In the genomic region with DNA sequence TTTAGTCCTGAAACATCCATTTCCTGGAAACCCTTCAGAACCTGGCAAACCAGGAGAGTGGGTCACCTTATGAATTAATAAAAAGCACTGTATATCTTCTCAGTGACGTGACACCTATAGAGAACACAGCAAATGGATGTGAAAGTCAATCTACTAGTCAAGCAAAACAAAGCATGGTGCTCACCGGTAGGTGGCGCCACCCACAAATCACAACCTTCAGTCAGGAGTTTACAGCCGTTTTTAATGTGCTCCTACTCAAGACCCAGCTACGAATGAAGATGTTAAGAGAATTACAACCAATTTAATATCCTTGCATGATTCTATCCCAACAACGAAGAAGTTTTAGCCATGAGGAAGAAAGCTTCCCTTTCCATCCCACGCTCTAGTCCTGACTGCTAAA, we compare ENCODE assay signal across 11 mouse cellular contexts.
DNase-seq lines count a peak whose midpoint lies in the region; ATAC-seq and TF ChIP-seq lines count a peak whose summit lies in the region.
"Had no signal": no experiment of that assay in that cellular context is flagged by ENCODE, and none has a peak within 500 bp of the region (broad histone marks: within the 10 kb centered on the region; RNA-seq: fewer than 3 reads in every experiment).

No protein-coding gene starts in this region.

- 0 out of 2 replicates have a peak, but pooled peaks cover 3% of the 10 kb centered on the region for H3K4me1 ChIP-seq in liver, postnatal 0 days (ENCODE audit: insufficient read depth)
- no peaks in the 10 kb centered on the region for H3K4me1 ChIP-seq in cerebellum, adult 2 months (ENCODE audit: control insufficient read depth, insufficient read depth, low read length)

- no peak overlapping the region for H3K9ac ChIP-seq in liver, postnatal 0 days (replicated peaks)
- H3K9ac ChIP-seq: embryonic facial prominence, embryonic 15.5 days; limb, embryonic 15.5 days had no signal

- no peak for TF ChIP-seq POLR2A in cerebellum, adult 2 months (IDR thresholded peaks at IDR 0.05; ENCODE audit: borderline replicate concordance, insufficient read depth, low read length)

- no peak for TF ChIP-seq EP300 in liver, postnatal 0 days (IDR thresholded peaks at IDR 0.05; ENCODE audit: low read depth)

- no peaks in the 10 kb centered on the region for H3K36me3 ChIP-seq in liver, postnatal 0 days (replicated peaks; ENCODE audit: insufficient read depth, low read length)
- H3K36me3 ChIP-seq: embryonic facial prominence, embryonic 15.5 days; limb, embryonic 15.5 days had no signal

- ATAC-seq in liver, postnatal 0 days, result no peak

- intact Hi-C loops in left cerebral cortex, adult 2 months (cut with DNase I), result no loop called here
- intact Hi-C loops in left cerebral cortex, postnatal 14 days (cut with DNase I), result no loop called here

- H3K27ac ChIP-seq in left cerebral cortex, adult 2 months, result no peak overlapping the region
- no peak overlapping the region for H3K27ac ChIP-seq in liver, postnatal 0 days (ENCODE audit: low read depth)
- no peak overlapping the region for H3K27ac ChIP-seq in cerebellum, adult 2 months (ENCODE audit: insufficient read depth, low read length)
- H3K27ac ChIP-seq: embryonic facial prominence, embryonic 15.5 days; limb, embryonic 15.5 days had no signal

- WGBS in liver, postnatal 0 days (ENCODE audit: insufficient replicate concordance), result 70% methylated on average over 7 of the region's 7 CpGs
- WGBS in cerebellum, adult 2 months, result 78% methylated on average over 7 of the region's 7 CpGs

- no peak overlapping the region for H3K4me2 ChIP-seq in liver, postnatal 0 days (ENCODE audit: low read depth, low read length)
- H3K4me2 ChIP-seq: embryonic facial prominence, embryonic 15.5 days; limb, embryonic 15.5 days had no signal

- no peaks in the 10 kb centered on the region for H3K27me3 ChIP-seq in liver, postnatal 0 days (ENCODE audit: insufficient read depth, low read length)
- H3K27me3 ChIP-seq in cerebellum, adult 2 months (ENCODE audit: control insufficient read depth, insufficient read depth, low read length), result no peaks in the 10 kb centered on the region
- H3K27me3 ChIP-seq: embryonic facial prominence, embryonic 15.5 days; limb, embryonic 15.5 days had no signal

- DNase-seq in left cerebral cortex, adult 2 months (ENCODE audit: extremely low spot score in 1 of 2, low spot score in 2 of 2), result no peak
- DNase-seq in left cerebral cortex, postnatal 14 days (ENCODE audit: low spot score in 2 of 2), result no peak
- peak; percentile 4 to 5 for DNase-seq in CD8-positive naive resting alpha-beta T cell, adult 2 months (ENCODE audit: low read depth in 2 of 2, low spot score in 2 of 2)
- peak; percentile 77 for DNase-seq in R1 (ENCODE audit: low read depth, low spot score)
- peak; percentile 26 for DNase-seq in liver, postnatal 0 days
- DNase-seq in spleen, postnatal 4 days (ENCODE audit: low spot score in 2 of 2), result no peak
- no peak for DNase-seq in cerebellum, adult 2 months
- DNase-seq: heart, postnatal 36 days had no signal

- peak; percentile 47 for TF ChIP-seq CTCF in left cerebral cortex, adult 2 months (IDR thresholded peaks at IDR 0.05)
- peak; percentile 55 for TF ChIP-seq CTCF in liver, postnatal 0 days (IDR thresholded peaks at IDR 0.05; ENCODE audit: low read depth)
- TF ChIP-seq CTCF in cerebellum, adult 2 months (IDR thresholded peaks at IDR 0.05; ENCODE audit: borderline replicate concordance, insufficient read depth, low read depth, low read length), result no peak

- no peaks in the 10 kb centered on the region for H3K9me3 ChIP-seq in liver, postnatal 0 days (ENCODE audit: low read length)
- H3K9me3 ChIP-seq: embryonic facial prominence, embryonic 15.5 days; limb, embryonic 15.5 days had no signal

- H3K4me3 ChIP-seq in left cerebral cortex, adult 2 months, result no peak overlapping the region
- no peak overlapping the region for H3K4me3 ChIP-seq in liver, postnatal 0 days (ENCODE audit: low read depth, low read length)
- H3K4me3 ChIP-seq in cerebellum, adult 2 months (replicated peaks; ENCODE audit: insufficient read depth, low read depth, low read length), result no peak overlapping the region
- H3K4me3 ChIP-seq: embryonic facial prominence, embryonic 15.5 days; limb, embryonic 15.5 days; myocyte had no signal

Comparison
In these comparisons a context has a peak if more than half of its experiments do, and no peak if none do; other contexts are left out.
1. DNase-seq: peak in CD8-positive naive resting alpha-beta T cell, adult 2 months (2 of 2), R1 (single experiment) and liver, postnatal 0 days (single experiment); none in left cerebral cortex, adult 2 months (0 of 2), left cerebral cortex, postnatal 14 days (0 of 2), spleen, postnatal 4 days (0 of 2) and cerebellum, adult 2 months (0 of 2).